Mouse (Mus musculus) layer of hippocampus, adult 11-12 months (tissue): Measurements from ENCODE around the gene Strip1.

ENCODE experiments used
- DNase-seq: peaks from one replicate; pipeline ENCODE4 v3.0.0; 2022; ENCODE audit warnings: low spot score

Gene Strip1

GRCm38 (mm10) chr3:107627641-107628040, 3.9 kb downstream of the Strip1 start:
- no peak for DNase-seq

GRCm38 (mm10) chr3:107626751-107627150, 4.7 kb downstream of the Strip1 start:
- no peak for DNase-seq

- DNase-seq, result no peak
Observed at GRCm38 (mm10) chr3:107625536-107625935, 6.0 kb downstream of the Strip1 start.

- DNase-seq, result no peak
Observed at GRCm38 (mm10) chr3:107624424-107624823, 7.1 kb downstream of the Strip1 start.

- DNase-seq, result no peak
Observed at GRCm38 (mm10) chr3:107622537-107622936, 9.0 kb downstream of the Strip1 start.

- no peak for DNase-seq
Observed at GRCm38 (mm10) chr3:107621286-107622075, 10.0 kb downstream of the Strip1 start.

GRCm38 (mm10) chr3:107619911-107620310, 11.6 kb downstream of the Strip1 start:
- no peak for DNase-seq

GRCm38 (mm10) chr3:107617800-107618199, 13.7 kb downstream of the Strip1 start:
- no peak for DNase-seq

GRCm38 (mm10) chr3:107612902-107613525, 18.5 kb downstream of the Strip1 start:
- peak; percentile 66 for DNase-seq

- DNase-seq, result no peak
Observed at GRCm38 (mm10) chr3:107611394-107611793, 20.1 kb downstream of the Strip1 start.

- DNase-seq, result no peak
Observed at GRCm38 (mm10) chr3:107609376-107609775, 22.1 kb downstream of the Strip1 start.

- DNase-seq, result no peak
Observed at GRCm38 (mm10) chr3:107608808-107609207, 22.7 kb downstream of the Strip1 start.

- DNase-seq, result no peak
Observed at GRCm38 (mm10) chr3:107607221-107607620, 24.3 kb downstream of the Strip1 start.

- peak; percentile 56 for DNase-seq
Observed at GRCm38 (mm10) chr3:107605304-107605703, 26.2 kb downstream of the Strip1 start.

- DNase-seq, result no peak
Observed at GRCm38 (mm10) chr3:107600127-107600526, 31.4 kb downstream of the Strip1 start.

- DNase-seq, result no peak
Observed at GRCm38 (mm10) chr3:107597586-107598389, 33.7 kb downstream of the Strip1 start.

- no peak for DNase-seq
Observed at GRCm38 (mm10) chr3:107597134-107597533, 34.4 kb downstream of the Strip1 start.

- DNase-seq, result no peak
Observed at GRCm38 (mm10) chr3:107596559-107596958, 34.9 kb downstream of the Strip1 start.

- no peak for DNase-seq
Observed at GRCm38 (mm10) chr3:107595938-107596461, 35.5 kb downstream of the Strip1 start.

GRCm38 (mm10) chr3:107595264-107595937, 36.1 kb downstream of the Strip1 start:
- DNase-seq, result no peak

GRCm38 (mm10) chr3:107594662-107595263, 36.7 kb downstream of the Strip1 start, which contains the start of gene Alx3:
Alx3 (plus strand) TSS chr3:107595031.
- no peak for DNase-seq
